ENCODE assay signal across 31 mouse cellular contexts in genomic region chr16:16852411-16852810, GRCm38 (mm10). TPM values are rescaled to one million over a fixed set of nuclear protein-coding genes. Genes with fewer than 3 reads are reported as not detected.
"Had no signal": no experiment of that assay in that cellular context is flagged by ENCODE, and none has a peak within 500 bp of the region (broad histone marks: within the 10 kb centered on the region; RNA-seq: fewer than 3 reads in every experiment).

No protein-coding gene starts in this region.

- H3K4me3 ChIP-seq: gastrocnemius, adult 2 months; heart, adult 2 months; heart, embryonic 13.5 days; heart, embryonic 15.5 days; hindbrain, embryonic 13.5 days; hindbrain, embryonic 15.5 days; kidney, embryonic 15.5 days; left cerebral cortex, adult 2 months; limb, embryonic 12.5 days; liver, embryonic 13.5 days; liver, embryonic 15.5 days had no signal

- H3K27me3 ChIP-seq: heart, embryonic 13.5 days; heart, embryonic 15.5 days; hindbrain, embryonic 13.5 days; hindbrain, embryonic 15.5 days; kidney, embryonic 15.5 days; limb, embryonic 12.5 days; liver, embryonic 13.5 days; liver, embryonic 15.5 days had no signal

- H3K9ac ChIP-seq: heart, embryonic 13.5 days; heart, embryonic 15.5 days; hindbrain, embryonic 13.5 days; hindbrain, embryonic 15.5 days; kidney, embryonic 15.5 days; limb, embryonic 12.5 days; liver, embryonic 13.5 days; liver, embryonic 15.5 days had no signal

- DNase-seq: gastrocnemius, adult 2 months; gastrocnemius, postnatal 10 days; gastrocnemius, postnatal 25 days; heart, adult 11 months; heart, adult 2 months; heart, postnatal 14 days; heart, postnatal 36 days; kidney, adult 2 months; kidney, adult 9 months; kidney, postnatal 14 days; kidney, postnatal 36 days; liver; liver, embryonic 13.5 days had no signal

- H3K36me3 ChIP-seq: heart, embryonic 13.5 days; heart, embryonic 15.5 days; hindbrain, embryonic 13.5 days; hindbrain, embryonic 15.5 days; kidney, embryonic 15.5 days; limb, embryonic 12.5 days; liver, embryonic 13.5 days; liver, embryonic 15.5 days had no signal

- H3K9me3 ChIP-seq: heart, embryonic 15.5 days; hindbrain, embryonic 13.5 days; hindbrain, embryonic 15.5 days; kidney, embryonic 15.5 days; liver, embryonic 13.5 days; liver, embryonic 15.5 days had no signal

- ATAC-seq: hindbrain, postnatal 0 days; intestine, postnatal 0 days had no signal

- H3K27ac ChIP-seq: gastrocnemius, adult 2 months; heart, adult 2 months; heart, embryonic 13.5 days; heart, embryonic 15.5 days; hindbrain, embryonic 13.5 days; hindbrain, embryonic 15.5 days; hindbrain, postnatal 0 days; kidney, embryonic 15.5 days; kidney, postnatal 0 days; left cerebral cortex, adult 2 months; limb, embryonic 12.5 days; liver, embryonic 13.5 days; liver, embryonic 15.5 days had no signal

- H3K4me1 ChIP-seq: heart, embryonic 13.5 days; heart, embryonic 15.5 days; hindbrain, embryonic 13.5 days; hindbrain, embryonic 15.5 days; kidney, embryonic 15.5 days; limb, embryonic 12.5 days; liver, embryonic 13.5 days; liver, embryonic 15.5 days had no signal

- H3K4me2 ChIP-seq: heart, embryonic 11.5 days; heart, embryonic 13.5 days; heart, embryonic 15.5 days; hindbrain, embryonic 13.5 days; hindbrain, embryonic 15.5 days; kidney, embryonic 15.5 days; limb, embryonic 12.5 days; liver, embryonic 11.5 days; liver, embryonic 13.5 days; liver, embryonic 15.5 days had no signal

RNA-seq across cellular contexts. Expression of gene Igll1, which starts 11.4 kb away (rescaled TPM):
- polyA plus RNA-seq: frontal cortex, adult 2 months; heart, adult 2 months; heart, embryonic 11.5 days; heart, embryonic 13.5 days; heart, embryonic 15.5 days; heart, postnatal 0 days; hindbrain, embryonic 11.5 days; hindbrain, embryonic 15.5 days; hindbrain, postnatal 0 days; intestine, embryonic 14.5 days; intestine, postnatal 0 days; large intestine, adult 2 months; liver, embryonic 11.5 days had no signal

RNA-seq across cellular contexts. Expression of gene Vpreb1, which starts 18.2 kb away (rescaled TPM):
- polyA plus RNA-seq: heart, adult 2 months had no signal

RNA-seq across cellular contexts. Expression of gene Spag6l, which starts 23.2 kb away (rescaled TPM):
- polyA plus RNA-seq: large intestine, adult 2 months; liver, embryonic 11.5 days; liver, embryonic 13.5 days; liver, embryonic 15.5 days had no signal
